Mouse (Mus musculus) adrenal gland (tissue): ENCODE data around the gene Prm1.

ENCODE experiments used
- intact Hi-C: fragments of 180-260 bp; cut with DNase I; formaldehyde crosslinking; loops from one replicate; pipeline ENCODE4 v1.15.1; 2025

The Prm1 gene

GRCm38 (mm10) chr16:10783883-10784792 lies 21.5 kb downstream of the Prm1 start:
- intact Hi-C loops = loop anchor here (5.0 to 10.0 kb wide), 3 partner anchors 61 to 212 kb away; no protein-coding TSS in a partner anchor

GRCm38 (mm10) chr16:10783451-10783850 lies 22.2 kb downstream of the Prm1 start:
- intact Hi-C loops = loop anchor here (5.0 to 10.0 kb wide), 3 partner anchors 61 to 211 kb away; no protein-coding TSS in a partner anchor

- intact Hi-C loops = loop anchor here (5.0 to 10.0 kb wide), 3 partner anchors 62 to 211 kb away; no protein-coding TSS in a partner anchor
These were observed 22.5 kb downstream of the Prm1 start for GRCm38 (mm10) chr16:10783152-10783434.

GRCm38 (mm10) chr16:10782377-10783151 lies 23.1 kb downstream of the Prm1 start:
- intact Hi-C loops = loop anchor here (5.0 to 10.0 kb wide), 3 partner anchors 62 to 210 kb away; no protein-coding TSS in a partner anchor

GRCm38 (mm10) chr16:10781862-10782371 lies 23.7 kb downstream of the Prm1 start:
- intact Hi-C loops = loop anchor here (5.0 to 10.0 kb wide), 3 partner anchors 63 to 210 kb away; no protein-coding TSS in a partner anchor

GRCm38 (mm10) chr16:10780631-10781120 lies 25.0 kb downstream of the Prm1 start:
- intact Hi-C loops = loop anchor here (5.0 to 10.0 kb wide), 3 partner anchors 64 to 208 kb away; no protein-coding TSS in a partner anchor

- intact Hi-C loops = no loop called here
These were observed 28.0 kb downstream of the Prm1 start for GRCm38 (mm10) chr16:10777579-10778160.

GRCm38 (mm10) chr16:10776322-10776721 lies 29.3 kb downstream of the Prm1 start:
- intact Hi-C loops = no loop called here

GRCm38 (mm10) chr16:10774726-10775125 lies 30.9 kb downstream of the Prm1 start:
- intact Hi-C loops = no loop called here

GRCm38 (mm10) chr16:10773543-10773942 lies 32.1 kb downstream of the Prm1 start:
- intact Hi-C loops = no loop called here

GRCm38 (mm10) chr16:10771769-10772510 lies 33.7 kb downstream of the Prm1 start:
- intact Hi-C loops = no loop called here

- intact Hi-C loops = no loop called here
These were observed 34.9 kb downstream of the Prm1 start for GRCm38 (mm10) chr16:10770531-10771325.

GRCm38 (mm10) chr16:10769661-10770060 lies 36.0 kb downstream of the Prm1 start:
- intact Hi-C loops = no loop called here

GRCm38 (mm10) chr16:10768821-10769220 lies 36.8 kb downstream of the Prm1 start:
- intact Hi-C loops = no loop called here

- intact Hi-C loops = no loop called here
These were observed 38.5 kb downstream of the Prm1 start for GRCm38 (mm10) chr16:10767158-10767557.

- intact Hi-C loops = no loop called here
These were observed 41.3 kb downstream of the Prm1 start for GRCm38 (mm10) chr16:10764323-10764722.

- intact Hi-C loops = no loop called here
These were observed 41.9 kb downstream of the Prm1 start for GRCm38 (mm10) chr16:10763540-10764264.

- intact Hi-C loops = no loop called here
These were observed 43.0 kb downstream of the Prm1 start for GRCm38 (mm10) chr16:10762569-10763180.
